Mouse (Mus musculus) spleen, adult 2 months (tissue): ENCODE results near the gene Pdss2.

ENCODE experiments used
- CTCF ChIP-seq: fragments of 200-500 bp; IDR thresholded peaks from 2 replicates; pipeline ENCODE4 v1.5.1; 2011; ENCODE audit warnings: mild to moderate bottlenecking, inconsistent platforms; ENCODE audit not compliant: insufficient read depth, insufficient read length, insufficient replicate concordance; ENCODE audit errors: extremely low read depth
- POLR2A ChIP-seq: fragments of 200-500 bp; IDR thresholded peaks from 2 replicates; pipeline ENCODE4 v1.6.1; 2011; ENCODE audit warnings: low read depth, low read length, inconsistent platforms

- TF ChIP-seq POLR2A = no peak
- TF ChIP-seq CTCF = no peak
Observed at GRCm38 (mm10) chr10:43480227-43480849, 259.1 kb downstream of the Pdss2 start.
